Mouse (Mus musculus): ENCODE data around the gene Ly6g6e. TPM values are rescaled to one million over a fixed set of nuclear protein-coding genes. Genes with fewer than 3 reads are reported as not detected.
A peak's percentile ranks its signal among the peaks of the same experiment; 100 is the strongest.

The Ly6g6e gene
- total and polyA plus RNA-seq, 2 experiments from 2014 or later: 0.38 to 2.9 TPM

DNA sequence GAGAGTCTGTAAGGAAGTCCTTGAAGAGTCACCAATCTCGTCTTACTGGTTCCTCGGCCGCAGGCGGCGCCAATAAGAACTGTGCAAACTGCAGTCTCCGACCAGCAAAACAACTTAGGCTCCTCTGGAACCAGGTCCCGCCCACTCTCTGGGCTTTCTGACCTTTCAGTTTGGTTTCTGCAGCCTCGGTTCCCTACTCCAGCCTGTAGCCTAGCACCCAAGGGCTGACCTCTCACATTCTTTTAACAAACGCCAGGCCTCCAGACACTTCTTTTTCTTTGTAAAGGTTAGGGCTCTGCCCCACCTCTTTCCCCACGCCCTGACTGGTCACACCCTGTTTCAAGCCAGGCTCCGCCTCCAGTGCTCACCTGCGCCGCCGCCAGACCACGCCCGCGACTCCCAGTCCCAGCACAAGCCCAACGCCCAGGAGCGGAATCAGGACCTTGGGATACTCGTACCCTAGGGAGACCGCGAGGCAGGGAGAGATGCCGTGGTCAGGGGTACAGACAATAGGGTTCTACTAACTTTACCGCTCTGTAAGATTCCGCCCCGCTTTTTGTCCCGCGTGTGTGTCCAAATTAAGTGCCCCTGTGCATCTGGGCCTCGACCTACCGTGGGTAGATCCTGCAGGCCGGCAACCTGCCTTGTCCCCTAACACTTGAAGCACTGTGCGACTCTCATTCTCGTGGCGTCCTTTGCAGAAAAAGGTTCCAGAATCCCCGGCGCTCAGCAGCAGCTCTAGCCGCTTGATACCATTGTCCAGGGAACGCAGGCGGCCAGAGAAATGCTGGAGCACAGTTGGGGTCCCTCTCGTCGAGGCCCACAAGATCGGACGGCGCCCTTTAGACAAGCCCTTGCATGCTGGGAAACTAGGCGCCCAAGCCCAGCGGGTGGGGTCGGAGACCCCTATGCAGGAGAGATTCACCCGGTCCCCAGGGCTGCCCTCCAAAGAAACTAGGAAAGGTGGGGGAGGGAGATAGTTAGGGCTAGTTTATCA lies 11.5 kb upstream of the Ly6g6e start, which contains the start of gene Ly6g6c:
Gene Ly6g6c, plus strand, starts transcription at position 438 of the 997 bp plus-strand sequence.
- H3K4me1 ChIP-seq (ENCODE audit: insufficient read depth): peaks cover 14% of the 10 kb centered on the region; the same call in 1 of the 2 replicates
- H3K4me3 ChIP-seq (ENCODE audit: low read depth, low read length): peak within 1 kb of the TSS; percentile 9
- TF ChIP-seq CTCF (IDR thresholded peaks at IDR 0.05; ENCODE audit: low read depth): no peak
- H3K27me3 ChIP-seq (ENCODE audit: insufficient read depth, low read length): peaks cover 4% of the 10 kb centered on the region
- H3K9me3 ChIP-seq (ENCODE audit: low read length): no peaks in the 10 kb centered on the region
- H3K36me3 ChIP-seq (ENCODE audit: insufficient read depth): peaks cover 12% of the 10 kb centered on the region
- ATAC-seq (no peak), DNase-seq (no peak)
- H3K27ac ChIP-seq (ENCODE audit: low read depth, low read length): no peak within 1 kb of the TSS
- H3K9ac ChIP-seq: no peak within 1 kb of the TSS; the same call in 1 of the 2 replicates
- peak within 1 kb of the TSS; percentile 31 for H3K4me2 ChIP-seq (ENCODE audit: low read depth)
- WGBS: 5% methylated on average over 48 of the region's 48 CpGs

DNA sequence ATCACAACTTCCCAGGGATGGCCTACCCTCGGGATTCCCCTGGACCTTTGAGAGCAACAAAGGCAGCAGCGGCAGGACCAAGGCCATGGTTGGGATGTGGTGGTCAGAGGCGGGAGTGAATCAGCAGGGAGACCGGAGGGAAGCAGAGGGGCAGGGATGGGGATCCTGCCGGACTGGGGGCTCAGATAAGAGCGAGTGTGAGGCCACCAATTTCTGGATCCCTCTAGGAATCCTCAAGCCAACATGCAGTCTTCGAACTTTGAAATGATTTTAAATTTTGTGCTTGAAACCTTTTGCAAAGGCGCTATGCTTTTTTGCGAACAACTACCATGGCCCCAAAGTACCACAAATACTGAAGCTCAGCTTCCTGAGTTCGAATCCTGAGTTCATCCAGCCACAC lies 10.6 kb upstream of the Ly6g6e start, which contains the start of gene Mpig6b:
Gene Mpig6b, minus strand, starts transcription at position 101 of the 400 bp plus-strand sequence.
- no peak for TF ChIP-seq CTCF (IDR thresholded peaks at IDR 0.05; ENCODE audit: low read depth)
- no peak for ATAC-seq
- H3K27ac ChIP-seq (ENCODE audit: low read depth, low read length): no peak within 1 kb of the TSS
- H3K9ac ChIP-seq: no peak within 1 kb of the TSS; the same call in 1 of the 2 replicates
- H3K4me1 ChIP-seq (ENCODE audit: insufficient read depth): 0 out of 2 replicates have a peak, but pooled peaks cover 8% of the 10 kb centered on the region
- H3K27me3 ChIP-seq (ENCODE audit: insufficient read depth, low read length): peaks cover 4% of the 10 kb centered on the region
- peak within 1 kb of the TSS; percentile 9 for H3K4me3 ChIP-seq (ENCODE audit: low read depth, low read length)
- H3K4me2 ChIP-seq (ENCODE audit: low read depth): peak within 1 kb of the TSS; percentile 31
- H3K36me3 ChIP-seq (ENCODE audit: insufficient read depth): peaks cover 8% of the 10 kb centered on the region
- no peak for DNase-seq
- no peaks in the 10 kb centered on the region for H3K9me3 ChIP-seq (ENCODE audit: low read length)
- WGBS: 48% methylated on average over 10 of the region's 10 CpGs

DNA sequence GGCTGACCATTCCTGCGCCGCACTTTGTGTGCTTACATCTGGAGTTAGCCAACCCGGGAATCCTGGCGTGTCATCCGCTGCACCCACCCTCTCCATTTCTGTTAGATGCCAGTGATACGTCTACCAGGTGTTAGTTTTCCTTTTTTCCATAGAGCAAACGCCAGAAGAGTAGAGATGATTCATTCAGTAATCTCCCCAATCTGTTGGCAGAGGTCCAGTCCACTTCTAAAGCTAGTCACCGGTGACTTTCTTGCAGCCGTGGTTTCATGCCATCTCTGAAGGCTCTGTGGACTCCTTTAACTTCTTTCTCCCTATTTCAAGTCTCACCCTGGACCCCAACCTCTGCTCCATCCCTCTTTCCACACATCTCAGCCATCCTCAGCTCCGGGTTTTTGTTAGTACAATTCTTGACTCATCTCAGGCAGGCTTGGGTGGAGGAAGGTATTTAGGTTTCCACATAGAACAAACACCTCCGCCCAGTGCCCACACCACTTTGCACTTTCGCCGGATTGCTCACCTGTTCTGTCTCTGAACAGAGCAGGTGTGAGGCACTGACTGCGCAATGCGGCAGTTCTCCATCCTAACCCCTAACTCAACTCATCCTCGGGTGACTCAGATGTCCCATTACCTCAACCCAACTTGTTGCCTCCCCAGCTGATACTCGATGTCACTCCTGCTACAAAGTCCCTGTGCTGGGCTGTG lies 8.3 kb upstream of the Ly6g6e start:
- no peak for TF ChIP-seq CTCF (IDR thresholded peaks at IDR 0.05; ENCODE audit: low read depth)
- Histone ChIP-seq H3K9me3 (ENCODE audit: low read length) (no peaks in the 10 kb centered on the region), H3K27ac (ENCODE audit: low read depth, low read length) (no peak overlapping the region), H3K9ac (no peak overlapping the region), H3K4me1 (ENCODE audit: insufficient read depth) (0 out of 2 replicates have a peak, but pooled peaks cover 8% of the 10 kb centered on the region), H3K4me2 (ENCODE audit: low read depth) (no peak overlapping the region), H3K36me3 (ENCODE audit: insufficient read depth) (no peaks in the 10 kb centered on the region), H3K4me3 (ENCODE audit: low read depth, low read length) (no peak overlapping the region), H3K27me3 (ENCODE audit: insufficient read depth, low read length) (peaks cover 4% of the 10 kb centered on the region)
- WGBS: 83% methylated on average over 17 of the region's 17 CpGs
- DNase-seq: no peak
- ATAC-seq: no peak

GRCm38 (mm10) chr17:35070556-35071229 lies 6.0 kb upstream of the Ly6g6e start:
- H3K27ac ChIP-seq (ENCODE audit: low read depth, low read length): no peak overlapping the region
- 62% methylated on average over 6 of the region's 6 CpGs for WGBS
- no peak for TF ChIP-seq CTCF (IDR thresholded peaks at IDR 0.05; ENCODE audit: low read depth)
- ATAC-seq (no peak), DNase-seq (no peak)
- H3K36me3 ChIP-seq (ENCODE audit: insufficient read depth): no peaks in the 10 kb centered on the region
- no peak overlapping the region for H3K4me3 ChIP-seq (ENCODE audit: low read depth, low read length)
- H3K9ac ChIP-seq: no peak overlapping the region
- no peaks in the 10 kb centered on the region for H3K4me1 ChIP-seq (ENCODE audit: insufficient read depth)
- no peak overlapping the region for H3K4me2 ChIP-seq (ENCODE audit: low read depth)
- H3K27me3 ChIP-seq (ENCODE audit: insufficient read depth, low read length): no peaks in the 10 kb centered on the region
- H3K9me3 ChIP-seq (ENCODE audit: low read length): no peaks in the 10 kb centered on the region

- H3K27me3 ChIP-seq (ENCODE audit: insufficient read depth, low read length): no peaks in the 10 kb centered on the region
- ATAC-seq (no peak), DNase-seq (no peak)
- H3K9me3 ChIP-seq (ENCODE audit: low read length): no peaks in the 10 kb centered on the region
- H3K4me2 ChIP-seq (ENCODE audit: low read depth): no peak overlapping the region
- no peaks in the 10 kb centered on the region for H3K4me1 ChIP-seq (ENCODE audit: insufficient read depth)
- H3K4me3 ChIP-seq (ENCODE audit: low read depth, low read length): no peak overlapping the region
- TF ChIP-seq CTCF (IDR thresholded peaks at IDR 0.05; ENCODE audit: low read depth): no peak
- H3K36me3 ChIP-seq (ENCODE audit: insufficient read depth): no peaks in the 10 kb centered on the region
- 86% methylated on average over 9 of the region's 9 CpGs for WGBS
- H3K27ac ChIP-seq (ENCODE audit: low read depth, low read length): no peak overlapping the region
- no peak overlapping the region for H3K9ac ChIP-seq
These were observed 5.2 kb upstream of the Ly6g6e start for GRCm38 (mm10) chr17:35071454-35071853.

DNA sequence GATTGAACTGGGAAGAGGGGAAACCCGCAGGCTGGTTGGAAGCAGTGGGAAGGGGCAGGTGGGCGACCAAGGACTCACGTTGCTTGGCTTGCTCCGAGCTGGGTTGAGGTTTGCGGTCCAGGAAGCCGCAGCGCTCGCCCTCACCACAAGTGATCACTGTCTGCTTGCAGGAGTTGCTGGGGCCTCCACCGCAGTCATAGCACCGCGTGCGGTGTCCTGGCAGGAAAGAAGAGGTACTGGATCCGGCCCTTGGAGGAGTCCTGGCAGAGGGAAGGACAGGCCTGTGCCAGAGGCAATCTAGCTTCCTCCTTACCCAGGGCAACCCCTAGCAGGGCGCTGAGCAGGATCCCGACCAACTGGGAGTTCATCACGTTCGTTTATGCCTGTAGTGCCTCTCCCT lies 2.6 kb upstream of the Ly6g6e start:
- H3K4me1 ChIP-seq (ENCODE audit: insufficient read depth): 0 out of 2 replicates have a peak, but pooled peaks cover 5% of the 10 kb centered on the region
- no peak overlapping the region for H3K9ac ChIP-seq
- DNase-seq: no peak
- 48% methylated on average over 14 of the region's 17 CpGs for WGBS
- no peak overlapping the region for H3K4me2 ChIP-seq (ENCODE audit: low read depth)
- no peak overlapping the region for H3K27ac ChIP-seq (ENCODE audit: low read depth, low read length)
- H3K9me3 ChIP-seq (ENCODE audit: low read length): no peaks in the 10 kb centered on the region
- no peak overlapping the region for H3K4me3 ChIP-seq (ENCODE audit: low read depth, low read length)
- no peak for TF ChIP-seq CTCF (IDR thresholded peaks at IDR 0.05; ENCODE audit: low read depth)
- H3K27me3 ChIP-seq (ENCODE audit: insufficient read depth, low read length): no peaks in the 10 kb centered on the region
- no peaks in the 10 kb centered on the region for H3K36me3 ChIP-seq (ENCODE audit: insufficient read depth)
- no peak for ATAC-seq
